Mouse (Mus musculus): ENCODE measurements around the gene Coro1c.

Gene Coro1c

GRCm38 (mm10) chr5:113854494-113854893, 54.1 kb downstream of the Coro1c start:
- DNase-seq, result peak; percentile 85

GRCm38 (mm10) chr5:113853541-113853940, 55.0 kb downstream of the Coro1c start:
- DNase-seq, result no peak

GRCm38 (mm10) chr5:113852463-113852862, 56.1 kb downstream of the Coro1c start:
- no peak for DNase-seq

- no peak for DNase-seq
Observed at GRCm38 (mm10) chr5:113850680-113851230, 57.8 kb downstream of the Coro1c start.

- no peak for DNase-seq
Observed at GRCm38 (mm10) chr5:113847636-113848035, 60.9 kb downstream of the Coro1c start.

GRCm38 (mm10) chr5:113846656-113847055, 61.9 kb downstream of the Coro1c start:
- DNase-seq, result no peak

- DNase-seq, result no peak
Observed at GRCm38 (mm10) chr5:113845627-113846026, 62.9 kb downstream of the Coro1c start.

GRCm38 (mm10) chr5:113844721-113845120, 63.8 kb downstream of the Coro1c start:
- DNase-seq, result peak; percentile 84

- DNase-seq, result no peak
Observed at GRCm38 (mm10) chr5:113844106-113844505, 64.5 kb downstream of the Coro1c start.

- no peak for DNase-seq
Observed at GRCm38 (mm10) chr5:113842906-113843305, 65.7 kb downstream of the Coro1c start.

- DNase-seq, result no peak
Observed at GRCm38 (mm10) chr5:113842244-113842643, 66.3 kb downstream of the Coro1c start.

- DNase-seq, result no peak
Observed at GRCm38 (mm10) chr5:113841243-113842225, 67.0 kb downstream of the Coro1c start.

GRCm38 (mm10) chr5:113840443-113840842, 68.1 kb downstream of the Coro1c start:
- DNase-seq, result no peak

GRCm38 (mm10) chr5:113836961-113837360, 71.6 kb downstream of the Coro1c start:
- DNase-seq, result no peak

- DNase-seq, result no peak
Observed at GRCm38 (mm10) chr5:113833316-113833947, 75.1 kb downstream of the Coro1c start.

GRCm38 (mm10) chr5:113832490-113832901, 76.1 kb downstream of the Coro1c start, which contains the start of gene Selplg:
Selplg (minus strand) TSS chr5:113832644.
- DNase-seq, result no peak

- no peak for DNase-seq
Observed at GRCm38 (mm10) chr5:113831741-113832140, 76.8 kb downstream of the Coro1c start.

- DNase-seq, result no peak
Observed at GRCm38 (mm10) chr5:113830796-113831195, 77.8 kb downstream of the Coro1c start.

- peak; percentile 62 for DNase-seq
Observed at GRCm38 (mm10) chr5:113830292-113830643, 78.3 kb downstream of the Coro1c start.

- DNase-seq, result no peak
Observed at GRCm38 (mm10) chr5:113829566-113830291, 78.8 kb downstream of the Coro1c start.

- no peak for DNase-seq
Observed at GRCm38 (mm10) chr5:113828481-113828880, 80.1 kb downstream of the Coro1c start.

- no peak for DNase-seq
Observed at GRCm38 (mm10) chr5:113827991-113828411, 80.6 kb downstream of the Coro1c start.

GRCm38 (mm10) chr5:113826619-113827018, 81.9 kb downstream of the Coro1c start:
- DNase-seq, result no peak

Data from right cerebral cortex, postnatal 14 days (tissue).